Mouse (Mus musculus) E14TG2a.4 (cell line): ENCODE results near the gene U2surp.

ENCODE experiments used
- CTCF ChIP-seq: conservative IDR thresholded peaks from 2 replicates; pipeline ENCODE4 v1.5.1; 2014; ENCODE audit warnings: low read length
- NANOG ChIP-seq: IDR thresholded peaks from 2 replicates; pipeline ENCODE4 v1.6.1; 2014; ENCODE audit warnings: borderline replicate concordance, low read length, mixed read lengths

DNA sequence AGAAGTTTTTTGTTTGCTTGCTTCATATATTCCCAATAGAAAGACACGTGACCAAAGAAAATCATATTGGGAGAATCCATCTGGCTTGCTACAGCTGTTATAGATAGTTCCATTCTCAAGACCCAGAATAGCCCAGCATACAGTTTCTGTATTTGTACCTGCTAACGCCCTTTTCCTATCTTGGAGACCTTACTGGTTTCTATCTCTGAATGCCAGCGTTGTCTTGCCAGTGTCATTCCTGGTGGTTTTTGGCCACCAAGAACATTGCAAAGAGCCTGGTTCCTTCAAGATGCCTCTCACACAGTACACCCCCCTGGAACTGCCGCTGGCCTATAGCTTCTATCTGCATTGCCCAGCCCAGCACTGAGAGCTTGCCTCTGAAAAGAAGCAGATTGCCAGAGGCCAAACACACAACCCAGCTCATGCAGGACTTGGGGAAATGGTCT is 44.3 kb upstream of the U2surp start:
- TF ChIP-seq CTCF, result no peak
- TF ChIP-seq NANOG, result no peak
